Mouse (Mus musculus): ENCODE results near the gene Gm11487. TPM values are rescaled to one million over a fixed set of nuclear protein-coding genes. Genes with fewer than 3 reads are reported as not detected.
"Not testable (repeated sequence)": the region's sequence is repeated elsewhere in the genome, so short reads cannot be mapped to it uniquely, and the experiment has no call there.

Gm11487 gene
- total RNA-seq (2021): not detected
- long read RNA-seq, experiment 1: 0 reads
- long read RNA-seq, experiment 2: 0 reads

- DNase-seq: not testable (repeated sequence)
Observed at GRCm38 (mm10) chr4:73404972-73405371, at the start of gene Gm11487. Gene Gm11487, minus strand, starts transcription at chr4:73405072.

GRCm38 (mm10) chr4:73444715-73445114 lies 39.8 kb upstream of the Gm11487 start:
- DNase-seq: peak; percentile 39

DNA sequence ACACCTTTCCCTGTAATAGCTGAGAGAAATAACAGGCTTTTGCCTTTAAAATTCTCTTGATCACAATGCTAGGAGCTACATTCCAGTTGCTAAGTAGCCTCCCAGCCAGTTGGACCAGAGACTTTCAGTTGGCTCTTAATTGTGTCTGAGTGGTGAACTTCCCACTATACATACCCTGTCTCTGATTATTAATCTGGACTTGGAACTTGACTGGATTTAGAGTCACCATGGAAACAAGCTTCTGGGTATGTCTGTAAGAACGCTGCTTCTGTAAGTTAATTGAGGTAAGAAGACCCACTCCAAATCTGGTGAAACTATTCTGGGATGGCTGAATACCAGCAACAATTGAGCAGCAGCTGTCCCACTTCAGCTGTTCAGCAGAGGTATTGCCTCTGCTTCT lies 37.7 kb upstream of the Gm11487 start:
- no peak for DNase-seq

DNA sequence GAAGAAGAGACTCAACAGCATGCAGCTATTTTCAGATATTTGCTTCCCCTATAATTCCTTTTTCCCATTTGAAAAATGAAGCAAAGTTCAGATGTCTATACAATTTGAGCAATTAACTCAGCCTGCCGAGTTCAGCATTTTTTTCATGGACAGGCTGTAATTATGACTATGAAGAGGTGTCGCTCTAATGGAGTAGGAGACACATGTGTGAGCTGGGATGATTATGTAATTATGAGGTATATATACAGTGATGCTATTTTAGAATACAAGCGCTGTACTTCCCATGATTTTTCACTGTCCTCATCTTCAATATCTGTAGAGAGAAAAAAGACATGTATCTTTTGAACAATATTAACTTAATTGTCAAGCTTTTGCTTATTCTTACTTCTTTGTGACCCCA lies 21.0 kb upstream of the Gm11487 start:
- DNase-seq: no peak

- DNase-seq: no peak
Observed at GRCm38 (mm10) chr4:73423049-73423448, 18.2 kb upstream of the Gm11487 start.

GRCm38 (mm10) chr4:73366534-73366933 lies 38.3 kb downstream of the Gm11487 start:
- no peak for DNase-seq

Other genes starting within 250 kb of the Gm11487 start
- gene Gm11238, start 202.8 kb upstream of the Gm11487 start, total RNA-seq (2021): not detected
- not detected for gene Gm11237, start 217.9 kb upstream of the Gm11487 start, total RNA-seq (2021)
- not detected for gene Gm11236, start 233.0 kb upstream of the Gm11487 start, total RNA-seq (2021)

Measured in adrenal gland, postnatal 10 days (tissue).